Mouse (Mus musculus) gastrocnemius, adult 18-20 months (tissue): ENCODE measurements around the gene Gmeb1. TPM values are rescaled to one million over a fixed set of nuclear protein-coding genes. Genes with fewer than 3 reads are reported as not detected.

Experiments
- microRNA-seq: library from miRNA; unstranded; fragments of <30 nt; microRNA quantifications from one replicate; pipeline ENCODE4 v1.2.0, GENCODE M21; 2021
- total RNA-seq, 2 experiments: library from RNA; stranded (reverse); gene quantifications; 2 replicates each; pipeline ENCODE4 v1.2.3; 2021

Gene Gmeb1
- total RNA-seq, 2 experiments from 2014 or later, result 6.7 to 8.0 TPM

Small RNA genes within 50 kb of the gene (microRNA-seq; reads per million reads assigned to microRNA genes)
- not detected for gene Gm22033

Other genes with a start within 250 kb of the Gmeb1 start
- under 1 TPM in 1 of 2 experiments, not detected in 1; 0.09 TPM for gene Gm10300, start 186.9 kb downstream of the Gmeb1 start, total RNA-seq
- gene Epb41, start 186.3 kb downstream of the Gmeb1 start, total RNA-seq, result 100 to 1,000 TPM; 108 to 134 TPM
- gene Oprd1, start 117.1 kb downstream of the Gmeb1 start, total RNA-seq, result under 1 TPM; 0.07 TPM
- 10 to 100 TPM; 29.7 to 29.8 TPM for gene Ythdf2, start 49.3 kb downstream of the Gmeb1 start, total RNA-seq
- gene Taf12, start 12.8 kb upstream of the Gmeb1 start, total RNA-seq, result 10 to 100 TPM; 34.4 to 37.3 TPM
- gene Rab42, start 41.8 kb upstream of the Gmeb1 start, total RNA-seq, result under 1 TPM in 1 of 2 experiments, not detected in 1; 0.31 TPM
- 10 to 100 TPM in 1 of 2 experiments, 1 to 10 TPM in 1; 9.9 to 11.4 TPM for gene Trnau1ap, start 67.9 kb upstream of the Gmeb1 start, total RNA-seq
- gene Rcc1, start 92.0 kb upstream of the Gmeb1 start, total RNA-seq, result 1 to 10 TPM; 5.6 to 7.7 TPM
- gene Phactr4, start 160.9 kb upstream of the Gmeb1 start, total RNA-seq, result 10 to 100 TPM; 12.8 to 13.7 TPM
- 1 to 10 TPM; 2.6 TPM for gene Med18, start 202.3 kb upstream of the Gmeb1 start, total RNA-seq
- gene Sesn2, start 248.9 kb upstream of the Gmeb1 start, total RNA-seq, result 1 to 10 TPM; 2.1 to 2.5 TPM